Mouse (Mus musculus) forebrain, embryonic 14.5 days (tissue): ENCODE data around the gene Sars2. TPM values are rescaled to one million over a fixed set of nuclear protein-coding genes. Genes with fewer than 3 reads are reported as not detected.
A peak's percentile ranks its signal among the peaks of the same experiment; 100 is the strongest.

ENCODE experiments used
- ATAC-seq: fragments of 200-750 bp; cut with Nextera tagmentation; 2 replicates; pipeline ENCODE4 v1.8.0; 2017; ENCODE audit warnings: mild to moderate bottlenecking, moderate library complexity
- DNase-seq: peaks from one replicate; pipeline ENCODE4 v3.0.0-alpha.2; 2015; ENCODE audit warnings: low spot score
- H3K27ac ChIP-seq: fragments of 300-500 bp; sonication (generic); 2 replicates; pipeline ENCODE4 v1.5.1; 2014; ENCODE audit warnings: low read depth, mild to moderate bottlenecking, control low read depth, low read length, moderate library complexity
- H3K27me3 ChIP-seq: fragments of 300-500 bp; sonication (generic); replicated peaks from 2 replicates; pipeline ENCODE4 v1.6.1; 2014; ENCODE audit warnings: low read length, control low read depth, mixed read lengths; ENCODE audit not compliant: control insufficient read depth, insufficient read depth
- H3K36me3 ChIP-seq: fragments of 300-500 bp; sonication (generic); 2 replicates; pipeline ENCODE4 v1.6.1; 2014; ENCODE audit warnings: low read length, control low read depth; ENCODE audit not compliant: control insufficient read depth, insufficient read depth
- H3K4me1 ChIP-seq: fragments of 300-500 bp; sonication (generic); 2 replicates; pipeline ENCODE4 v1.6.1; 2014; ENCODE audit warnings: antibody characterized with exemption, low read length, control low read depth; ENCODE audit not compliant: control insufficient read depth, insufficient read depth
- H3K4me2 ChIP-seq: fragments of 300-500 bp; sonication (generic); 2 replicates; pipeline ENCODE4 v1.6.1; 2014; ENCODE audit warnings: mild to moderate bottlenecking, control low read depth, low read length
- H3K4me3 ChIP-seq: fragments of 300-500 bp; sonication (generic); 2 replicates; pipeline ENCODE4 v1.5.1; 2014; ENCODE audit warnings: low read depth, low read length, control low read depth
- H3K9ac ChIP-seq: fragments of 300-500 bp; sonication (generic); 2 replicates; pipeline ENCODE4 v1.6.1; 2014; ENCODE audit warnings: mild to moderate bottlenecking, low read length, control low read depth, moderate library complexity
- H3K9me3 ChIP-seq: fragments of 300-500 bp; sonication (generic); replicated peaks from 2 replicates; pipeline ENCODE4 v1.6.1; 2016; ENCODE audit warnings: low read length, control low read depth, mixed read lengths; ENCODE audit not compliant: control insufficient read depth
- WGBS: fragments of 180-500 bp; shearing (Covaris S2); extraction: QIAGEN DNeasy Blood & Tissue Kit; methylation state at CpG from one replicate; pipeline ENCODE4 v1.1.7; 2014; 5-methylcytosine and 5-hydroxymethylcytosine counted together
- polyA plus RNA-seq: library from polyadenylated mRNA; unstranded; fragments of >200 nt; fragmentation: Nextera tagmentation; extraction: Ambion mirVana; gene quantifications from 2 replicates; pipeline ENCODE4 v1.2.1, GENCODE M21; 2014

Sars2 gene
- polyA plus RNA-seq, 1 experiment from 2014 or later = 17.7 TPM

DNA sequence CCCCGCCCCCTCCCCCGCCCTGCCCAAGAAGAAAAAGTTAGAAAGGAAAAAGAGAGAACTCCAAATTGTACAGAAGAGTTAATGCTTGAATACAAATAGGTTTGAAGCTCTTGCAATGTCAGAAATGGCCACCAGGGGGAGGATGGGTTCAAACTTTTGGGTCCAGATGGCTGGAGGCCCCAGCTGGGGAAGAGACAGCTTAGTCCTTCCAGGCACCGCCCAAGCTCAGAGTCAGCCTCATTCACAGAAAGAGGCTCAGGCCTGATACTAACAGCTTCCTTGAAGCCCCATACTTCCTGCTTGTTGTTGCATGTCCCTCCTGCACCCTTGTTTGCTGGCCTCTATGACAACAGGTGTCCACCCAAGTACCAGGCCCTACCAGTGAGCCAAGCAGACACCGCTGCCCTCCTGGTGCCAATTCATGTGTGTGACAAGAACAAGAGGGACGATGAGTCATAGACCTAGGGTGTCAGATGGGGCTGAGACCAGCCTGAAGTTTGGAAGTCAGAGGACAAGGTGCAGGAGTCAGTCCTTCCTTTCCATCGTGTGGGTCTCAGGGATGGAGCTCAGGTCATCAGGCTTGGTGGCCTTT, 38.4 kb downstream of the Sars2 start:
- peak; percentile 92 for DNase-seq
- Histone ChIP-seq H3K9ac (peak overlapping the region; percentile 13; the same call in 1 of the 2 replicates), H3K4me3 (no peak overlapping the region), H3K9me3 (no peaks in the 10 kb centered on the region), H3K4me1 (no peaks in the 10 kb centered on the region; the same call in 1 of the 2 replicates), H3K36me3 (peaks cover 28% of the 10 kb centered on the region), H3K27ac (no peak overlapping the region), H3K27me3 (no peaks in the 10 kb centered on the region), H3K4me2 (no peak overlapping the region)
- 44% methylated on average over 6 of the region's 6 CpGs for WGBS
- peak; percentile 82 for ATAC-seq

DNA sequence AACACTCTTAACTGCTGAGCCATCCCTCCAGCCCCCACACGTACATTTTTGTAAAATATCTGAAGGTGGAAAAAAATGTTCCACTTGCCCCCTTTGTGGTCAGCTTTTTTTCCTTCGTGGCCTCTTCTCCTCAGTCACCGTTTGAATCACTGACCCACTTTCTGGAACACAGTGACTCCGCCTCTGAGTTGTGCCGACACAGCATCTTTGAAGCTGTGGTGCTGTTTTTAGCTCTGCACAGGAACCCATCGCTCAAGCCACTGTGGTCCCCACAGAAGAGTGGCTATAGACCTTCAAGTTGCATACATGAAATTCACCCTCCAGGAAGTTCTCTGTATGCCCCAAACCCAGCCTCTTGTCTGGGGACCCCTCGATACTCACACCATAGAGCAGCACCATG, 39.1 kb downstream of the Sars2 start:
- Histone ChIP-seq H3K9ac (no peak overlapping the region), H3K27me3 (no peaks in the 10 kb centered on the region), H3K4me1 (no peaks in the 10 kb centered on the region; the same call in 1 of the 2 replicates), H3K4me2 (no peak overlapping the region), H3K4me3 (no peak overlapping the region), H3K36me3 (peaks cover 34% of the 10 kb centered on the region), H3K27ac (no peak overlapping the region), H3K9me3 (no peaks in the 10 kb centered on the region)
- ATAC-seq = no peak
- DNase-seq = no peak
- 83% methylated on average over 7 of the region's 7 CpGs for WGBS

DNA sequence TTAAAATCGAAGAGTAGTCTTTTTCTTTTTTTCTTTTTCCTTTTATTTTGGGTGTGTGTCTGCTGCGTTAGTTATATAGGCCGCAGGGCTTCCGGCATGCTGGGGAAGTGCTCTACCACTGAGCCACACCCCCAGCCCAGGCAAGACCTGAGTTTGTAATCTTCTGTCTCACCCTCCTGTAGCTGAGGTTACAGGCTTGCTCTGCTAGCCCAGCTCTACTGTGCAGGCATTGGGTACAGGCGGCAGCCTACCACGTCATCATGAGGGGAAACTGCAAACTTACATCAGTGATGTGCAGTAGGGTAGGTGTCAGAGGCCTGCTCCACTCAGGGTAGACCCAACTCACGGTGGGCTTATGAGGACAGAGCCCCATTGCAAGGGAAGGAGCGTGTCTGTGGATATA, 39.5 kb downstream of the Sars2 start:
- WGBS = 93% methylated on average over 8 of the region's 8 CpGs
- Histone ChIP-seq H3K27ac (no peak overlapping the region), H3K36me3 (peaks cover 38% of the 10 kb centered on the region), H3K4me3 (no peak overlapping the region), H3K9me3 (no peaks in the 10 kb centered on the region), H3K27me3 (no peaks in the 10 kb centered on the region), H3K4me2 (no peak overlapping the region), H3K9ac (no peak overlapping the region), H3K4me1 (no peaks in the 10 kb centered on the region; the same call in 1 of the 2 replicates)
- DNase-seq (no peak), ATAC-seq (no peak)

DNA sequence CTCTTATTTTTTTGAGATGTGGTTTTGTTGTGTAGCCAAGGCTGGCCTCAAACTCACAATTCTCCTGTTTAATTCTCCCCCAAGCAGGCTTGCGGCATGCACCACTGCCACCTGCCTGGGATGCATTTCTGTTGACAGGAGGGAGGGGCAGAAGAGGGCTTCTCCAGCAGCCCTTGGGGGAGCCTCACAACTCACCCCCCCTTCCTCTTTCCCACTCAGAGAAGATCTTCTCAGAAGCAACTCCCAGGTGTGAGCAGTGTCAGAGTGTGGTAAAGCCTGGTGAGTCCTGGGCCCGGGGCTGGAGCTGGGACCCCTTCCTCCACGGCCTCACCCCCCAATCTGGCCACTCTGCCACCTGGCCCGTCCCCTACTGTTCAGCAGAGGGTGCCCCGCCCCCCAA, 43.4 kb downstream of the Sars2 start:
- no peak overlapping the region for H3K4me3 ChIP-seq
- 72% methylated on average over 5 of the region's 5 CpGs for WGBS
- H3K36me3 ChIP-seq = peaks cover 36% of the 10 kb centered on the region
- H3K27me3 ChIP-seq = no peaks in the 10 kb centered on the region
- H3K4me1 ChIP-seq = no peaks in the 10 kb centered on the region; the same call in 1 of the 2 replicates
- no peak overlapping the region for H3K9ac ChIP-seq
- ATAC-seq (no peak), DNase-seq (no peak)
- no peak overlapping the region for H3K27ac ChIP-seq
- no peaks in the 10 kb centered on the region for H3K9me3 ChIP-seq
- no peak overlapping the region for H3K4me2 ChIP-seq

DNA sequence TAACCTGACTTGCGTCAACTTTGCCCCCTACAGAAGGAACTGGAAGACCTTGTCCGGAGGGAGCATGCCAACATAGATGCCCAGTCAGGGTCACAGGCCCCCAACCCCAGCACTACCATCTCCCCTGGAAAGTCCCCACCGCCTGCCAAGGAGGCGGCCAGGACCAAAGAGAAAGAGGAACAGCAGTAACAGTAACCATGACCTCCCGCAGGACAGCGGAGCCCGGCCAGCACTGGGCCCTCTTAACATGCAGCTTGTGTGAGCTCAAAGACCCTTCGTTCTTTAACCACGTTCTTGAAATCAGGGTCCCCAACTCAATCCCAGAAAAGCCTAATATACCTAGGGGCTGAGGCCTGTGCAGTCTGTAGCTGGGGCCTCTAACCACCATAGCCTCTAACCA, 46.1 kb downstream of the Sars2 start:
- peaks cover 30% of the 10 kb centered on the region for H3K36me3 ChIP-seq
- H3K27me3 ChIP-seq = no peaks in the 10 kb centered on the region
- H3K4me3 ChIP-seq = no peak overlapping the region
- H3K4me1 ChIP-seq = no peaks in the 10 kb centered on the region
- H3K4me2 ChIP-seq = no peak overlapping the region
- ATAC-seq = no peak
- DNase-seq = no peak
- no peak overlapping the region for H3K27ac ChIP-seq
- H3K9me3 ChIP-seq = no peaks in the 10 kb centered on the region
- WGBS = 92% methylated on average over 9 of the region's 9 CpGs
- H3K9ac ChIP-seq = no peak overlapping the region

DNA sequence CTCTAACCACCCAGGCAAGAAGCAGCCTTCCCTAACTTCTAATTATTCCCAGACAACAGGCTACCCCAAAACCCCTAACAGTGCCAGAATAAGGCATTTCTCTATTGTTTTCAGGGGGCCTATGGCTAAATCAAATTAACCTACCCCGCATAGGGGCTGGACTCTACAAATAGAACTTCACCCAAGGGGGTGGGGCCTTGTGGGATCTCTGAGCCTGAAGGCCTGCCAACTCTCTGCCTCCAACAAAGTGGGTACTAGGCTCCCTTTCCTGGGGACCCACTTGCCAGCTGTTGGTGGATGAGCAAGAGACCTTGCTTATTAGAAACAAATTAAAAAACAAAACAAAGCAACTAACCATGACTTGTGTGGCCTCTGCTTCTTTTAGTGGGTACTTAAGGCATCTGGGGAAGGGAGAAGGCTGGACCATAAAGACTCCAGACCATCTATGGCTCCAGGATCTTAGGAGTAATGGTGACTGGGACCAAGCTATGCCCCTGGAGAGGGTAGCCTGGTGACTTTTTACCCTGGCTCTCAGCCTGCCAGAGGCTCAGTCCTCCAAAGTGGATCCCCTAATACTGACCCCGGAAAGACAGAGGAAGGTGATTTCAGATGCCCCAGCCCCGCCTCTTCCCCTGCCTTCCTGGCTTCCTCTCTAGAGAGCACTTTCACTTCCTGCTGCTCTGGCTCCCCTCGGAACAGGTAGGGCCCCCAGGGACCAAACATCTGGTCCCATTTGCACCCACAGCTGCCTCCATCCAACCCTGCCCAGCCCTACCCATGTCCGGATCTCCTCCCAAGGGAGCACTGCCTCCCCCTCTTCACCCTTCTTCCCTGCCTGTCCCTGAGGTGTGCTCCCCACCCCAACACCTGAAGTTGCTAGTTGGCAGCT, 46.8 kb downstream of the Sars2 start, which contains the start of gene Rinl:
TSS of gene Rinl (plus strand) at position 663 of the 889 bp plus-strand sequence.
- H3K9ac ChIP-seq = no peak within 1 kb of the TSS
- DNase-seq = no peak

DNA sequence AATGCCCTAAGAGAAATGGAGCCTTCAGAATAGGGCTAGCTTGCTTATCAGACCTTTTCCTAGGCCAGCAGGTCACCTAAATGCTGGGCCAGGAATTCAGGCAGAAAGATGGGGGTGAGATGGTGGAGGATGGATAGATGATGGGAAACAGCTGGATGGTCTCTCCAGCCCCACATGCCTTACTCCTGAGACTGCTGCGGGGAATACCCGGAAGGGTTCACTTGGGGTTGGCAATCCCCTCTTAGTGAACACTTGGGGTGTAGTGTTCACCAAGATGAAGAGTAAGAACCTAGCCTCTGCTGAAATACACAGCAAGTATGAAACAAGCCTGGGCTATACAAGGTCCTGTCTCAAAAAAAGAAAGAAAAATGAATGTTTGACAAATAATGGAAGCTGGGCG, 47.4 kb downstream of the Sars2 start:
- WGBS = 94% methylated on average over 3 of the region's 3 CpGs
- Histone ChIP-seq H3K4me2 (no peak overlapping the region), H3K4me3 (no peak overlapping the region), H3K9ac (no peak overlapping the region), H3K36me3 (peaks cover 25% of the 10 kb centered on the region), H3K27ac (no peak overlapping the region), H3K4me1 (no peaks in the 10 kb centered on the region), H3K9me3 (no peaks in the 10 kb centered on the region), H3K27me3 (no peaks in the 10 kb centered on the region)
- ATAC-seq (no peak), DNase-seq (no peak)

More for the DNA sequence above, 46.8 kb downstream of the Sars2 start, which contains the start of gene Rinl:
- H3K9me3 ChIP-seq = no peaks in the 10 kb centered on the region
- WGBS = 75% methylated on average over 5 of the region's 5 CpGs
- no peak within 1 kb of the TSS for H3K4me3 ChIP-seq
- no peaks in the 10 kb centered on the region for H3K4me1 ChIP-seq
- no peak within 1 kb of the TSS for H3K4me2 ChIP-seq
- ATAC-seq = no peak
- H3K27ac ChIP-seq = no peak within 1 kb of the TSS
- H3K27me3 ChIP-seq = no peaks in the 10 kb centered on the region
- H3K36me3 ChIP-seq = peaks cover 25% of the 10 kb centered on the region

DNA sequence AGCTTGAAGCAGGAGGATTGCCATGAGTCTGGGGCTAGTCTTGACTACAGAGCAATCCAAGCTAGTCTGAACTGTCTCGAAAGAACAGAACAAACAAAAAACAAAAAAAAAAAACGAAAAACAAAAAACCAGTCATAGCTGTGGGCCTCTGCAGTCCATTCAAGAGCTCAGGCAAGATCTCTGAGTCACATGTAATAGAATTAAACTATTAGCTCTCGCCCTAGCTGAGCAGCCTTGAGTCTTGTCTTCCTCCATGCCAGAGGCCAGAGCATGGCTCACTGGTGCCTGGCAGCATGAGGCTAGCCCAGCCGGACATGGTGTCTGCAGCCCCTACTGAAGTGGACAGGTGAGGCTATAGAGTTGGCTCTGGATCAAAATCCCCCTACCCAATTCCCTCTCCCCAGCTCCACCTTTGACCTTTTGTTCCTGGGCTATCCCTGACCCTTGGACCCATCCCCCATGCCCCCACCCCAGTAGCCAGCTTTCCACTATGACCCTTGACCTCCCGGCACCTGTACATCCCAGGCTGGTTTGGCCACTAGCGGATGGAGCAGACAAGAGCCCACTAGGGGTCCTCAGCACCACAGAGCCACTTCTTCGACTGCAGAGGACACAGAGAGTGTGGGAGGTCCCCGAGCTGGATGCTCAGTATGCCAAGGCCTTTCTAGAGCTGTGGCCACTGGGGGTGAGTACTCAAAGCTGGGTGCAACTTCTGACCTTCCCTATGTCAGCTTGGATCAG, 48.4 kb downstream of the Sars2 start:
- Histone ChIP-seq H3K27ac (no peak overlapping the region), H3K27me3 (no peaks in the 10 kb centered on the region), H3K4me3 (no peak overlapping the region), H3K4me1 (no peaks in the 10 kb centered on the region), H3K36me3 (peaks cover 22% of the 10 kb centered on the region), H3K4me2 (no peak overlapping the region), H3K9ac (no peak overlapping the region), H3K9me3 (no peaks in the 10 kb centered on the region)
- DNase-seq (no peak), ATAC-seq (no peak)
- WGBS = 51% methylated on average over 8 of the region's 8 CpGs
